In genomic region chr15:14418532-14418931, GRCm38 (mm10) we compare ENCODE assay signal across 11 mouse cellular contexts.
DNase-seq lines count a peak whose midpoint lies in the region; ATAC-seq and TF ChIP-seq lines count a peak whose summit lies in the region.
"Had no signal": no experiment of that assay in that cellular context is flagged by ENCODE, and none has a peak within 500 bp of the region (broad histone marks: within the 10 kb centered on the region; RNA-seq: fewer than 3 reads in every experiment).

No protein-coding gene starts in this region.

- no peak overlapping the region for H3K4me2 ChIP-seq in heart, postnatal 0 days (ENCODE audit: low read depth, low read length)
- H3K4me2 ChIP-seq: embryonic facial prominence, embryonic 13.5 days; heart, embryonic 15.5 days had no signal

- WGBS in heart, postnatal 0 days = 34% methylated on average over 5 of the region's 5 CpGs

- H3K36me3 ChIP-seq in heart, postnatal 0 days (replicated peaks; ENCODE audit: control insufficient read depth, insufficient read depth, low read length) = no peaks in the 10 kb centered on the region
- H3K36me3 ChIP-seq: embryonic facial prominence, embryonic 13.5 days; heart, embryonic 15.5 days had no signal

- no peaks in the 10 kb centered on the region for H3K4me1 ChIP-seq in heart, postnatal 0 days (ENCODE audit: control insufficient read depth, insufficient read depth)
- H3K4me1 ChIP-seq: embryonic facial prominence, embryonic 13.5 days; heart, embryonic 15.5 days; megakaryocyte, embryonic 14.5 days had no signal

- no peak for ATAC-seq in heart, postnatal 0 days (ENCODE audit: insufficient read depth, low read depth)
- ATAC-seq in granulocyte monocyte progenitor cell, adult 5-6 weeks (replicated peaks; ENCODE audit: poor library complexity, severe bottlenecking) = no peak

- no peak for TF ChIP-seq EP300 in heart, postnatal 0 days (IDR thresholded peaks at IDR 0.05; ENCODE audit: low read depth)

- no peak for DNase-seq in heart, postnatal 0 days (ENCODE audit: low spot score)
- DNase-seq in heart, adult 8-10 months (ENCODE audit: low spot score) = no peak
- DNase-seq in A20 (ENCODE audit: low read depth, low spot score) = peak; percentile 8
- peak; percentile 13 for DNase-seq in WW6 (ENCODE audit: low read depth, low spot score)
- DNase-seq in left cerebral cortex, postnatal 14 days (ENCODE audit: low spot score in 2 of 2) = peak; percentile 8 to 33
- DNase-seq in urinary bladder, adult 2 months (ENCODE audit: low spot score) = no peak
- DNase-seq in Muller cell, postnatal 12 days (ENCODE audit: inconsistent ontology term) = no peak

- H3K4me3 ChIP-seq in heart, postnatal 0 days (ENCODE audit: low read depth, low read length) = no peak overlapping the region
- H3K4me3 ChIP-seq: embryonic facial prominence, embryonic 13.5 days; heart, embryonic 15.5 days; megakaryocyte, embryonic 14.5 days had no signal

- no peaks in the 10 kb centered on the region for H3K9me3 ChIP-seq in heart, postnatal 0 days (replicated peaks; ENCODE audit: control insufficient read depth, low read length)
- H3K9me3 ChIP-seq: embryonic facial prominence, embryonic 13.5 days; heart, embryonic 15.5 days; megakaryocyte, embryonic 14.5 days had no signal

- H3K27ac ChIP-seq in heart, postnatal 0 days (ENCODE audit: low read depth) = no peak overlapping the region
- H3K27ac ChIP-seq: embryonic facial prominence, embryonic 13.5 days; heart, embryonic 15.5 days had no signal

- no peaks in the 10 kb centered on the region for H3K27me3 ChIP-seq in heart, postnatal 0 days (ENCODE audit: control insufficient read depth, insufficient read depth, low read length)
- H3K27me3 ChIP-seq: embryonic facial prominence, embryonic 13.5 days; heart, embryonic 15.5 days; megakaryocyte, embryonic 14.5 days had no signal

- peak; percentile 24; the same call in 1 of the 2 replicates for TF ChIP-seq CTCF in heart, postnatal 0 days (IDR thresholded peaks at IDR 0.05; ENCODE audit: low read depth)

- intact Hi-C loops in left cerebral cortex, postnatal 14 days (cut with DNase I) = loop anchor here (10.0 kb wide), 1 partner anchor 1554 kb away; no protein-coding TSS in a partner anchor

- H3K9ac ChIP-seq in heart, postnatal 0 days (replicated peaks; ENCODE audit: low read depth, low read length) = no peak overlapping the region
- H3K9ac ChIP-seq: embryonic facial prominence, embryonic 13.5 days; heart, embryonic 15.5 days had no signal

Comparison
In these comparisons a context has a peak if more than half of its experiments do, and no peak if none do; other contexts are left out.
1. DNase-seq: peak in A20 (single experiment), WW6 (single experiment) and left cerebral cortex, postnatal 14 days (2 of 2); none in heart, postnatal 0 days (single experiment), heart, adult 8-10 months (single experiment), urinary bladder, adult 2 months (single experiment) and Muller cell, postnatal 12 days (single experiment).